Mouse (Mus musculus) kidney, adult 2 months (tissue): ENCODE data around the gene Luc7l. TPM values are rescaled to one million over a fixed set of nuclear protein-coding genes. Genes with fewer than 3 reads are reported as not detected.
A peak's percentile ranks its signal among the peaks of the same experiment; 100 is the strongest.
"Not testable (repeated sequence)": the region's sequence is repeated elsewhere in the genome, so short reads cannot be mapped to it uniquely, and the experiment has no call there.

Experiments
- DNase-seq: peaks from one replicate; pipeline ENCODE4 v3.0.0; 2021
- H3K27ac ChIP-seq: fragments of 200-500 bp; 2 replicates; pipeline ENCODE4 v1.5.1; 2012; ENCODE audit warnings: low read depth, low read length, control low read depth, inconsistent platforms; ENCODE audit not compliant: insufficient read depth
- H3K27me3 ChIP-seq: fragments of 200-500 bp; replicated peaks from 2 replicates; pipeline ENCODE4 v1.6.1; 2012; ENCODE audit warnings: mild to moderate bottlenecking, moderate library complexity, low read length, inconsistent platforms; ENCODE audit not compliant: control insufficient read depth, insufficient read depth
- H3K36me3 ChIP-seq: fragments of 200-500 bp; 2 replicates; pipeline ENCODE4 v1.6.1; 2012; ENCODE audit warnings: mild to moderate bottlenecking, moderate library complexity, low read length, inconsistent platforms; ENCODE audit not compliant: control insufficient read depth, insufficient read depth
- H3K4me1 ChIP-seq: fragments of 200-500 bp; 2 replicates; pipeline ENCODE4 v1.6.1; 2011; ENCODE audit warnings: low read length; ENCODE audit not compliant: control insufficient read depth, insufficient read depth
- H3K4me3 ChIP-seq: fragments of 200-500 bp; 2 replicates; pipeline ENCODE4 v1.5.1; 2011; ENCODE audit warnings: mild to moderate bottlenecking, low read depth, low read length, control low read depth; ENCODE audit not compliant: insufficient read depth
- CTCF ChIP-seq: fragments of 200-500 bp; conservative IDR thresholded peaks from 2 replicates; pipeline ENCODE4 v1.5.1; 2011; ENCODE audit warnings: low read depth, mild to moderate bottlenecking, control low read depth, low read length, moderate library complexity, mixed read lengths; ENCODE audit not compliant: insufficient read depth, insufficient read length
- POLR2A ChIP-seq: fragments of 200-500 bp; IDR thresholded peaks from one replicate; pipeline ENCODE4 v1.6.1; 2011; ENCODE audit warnings: low read depth, low read length, control low read depth
- WGBS: fragments of 180-500 bp; shearing (Covaris S2); methylation state at CpG from one replicate; pipeline ENCODE4 v1.1.7; 2018; 5-methylcytosine and 5-hydroxymethylcytosine counted together
- polyA plus RNA-seq: library from polyadenylated mRNA; depleted of rRNA; stranded (reverse); fragments of >200 nt; gene quantifications from 2 replicates; pipeline ENCODE4 v1.2.3, GENCODE M21; 2012; rRNA removed

Gene Luc7l
- polyA plus RNA-seq, 1 experiment, result 17.5 TPM

- WGBS, result 85% methylated on average over 4 of the region's 4 CpGs
- TF ChIP-seq CTCF (peak; percentile 49), POLR2A (no peak)
- no peaks in the 10 kb centered on the region for H3K27me3 ChIP-seq
- H3K27ac ChIP-seq, result no peak overlapping the region
- peaks cover 14% of the 10 kb centered on the region for H3K36me3 ChIP-seq
- no peaks in the 10 kb centered on the region for H3K4me1 ChIP-seq
- H3K4me3 ChIP-seq, result no peak overlapping the region
- peak; percentile 49 for DNase-seq
Observed at GRCm38 (mm10) chr17:26276711-26277110, 24.0 kb downstream of the Luc7l start.

- WGBS, result 86% methylated on average over 8 of the region's 8 CpGs
- H3K27me3 ChIP-seq, result no peaks in the 10 kb centered on the region
- DNase-seq, result no peak
- TF ChIP-seq CTCF (no peak), POLR2A (no peak)
- peaks cover 5% of the 10 kb centered on the region for H3K36me3 ChIP-seq
- no peak overlapping the region for H3K27ac ChIP-seq
- H3K4me3 ChIP-seq, result no peak overlapping the region
- H3K4me1 ChIP-seq, result no peaks in the 10 kb centered on the region
Observed at GRCm38 (mm10) chr17:26286199-26286955, 33.7 kb downstream of the Luc7l start.

- Histone ChIP-seq H3K4me1 (no peaks in the 10 kb centered on the region), H3K27me3 (no peaks in the 10 kb centered on the region), H3K4me3 (no peak overlapping the region), H3K27ac (no peak overlapping the region), H3K36me3 (peaks cover 2% of the 10 kb centered on the region; the same call in 1 of the 2 replicates)
- DNase-seq, result no peak
- 78% methylated on average over 4 of the region's 4 CpGs for WGBS
- no peak for TF ChIP-seq CTCF
- no peak for TF ChIP-seq POLR2A
Observed at GRCm38 (mm10) chr17:26289475-26289874, 36.8 kb downstream of the Luc7l start.

GRCm38 (mm10) chr17:26298318-26298717 lies 45.6 kb downstream of the Luc7l start:
- H3K27me3 ChIP-seq, H3K4me3 ChIP-seq, H3K27ac ChIP-seq, H3K4me1 ChIP-seq, H3K36me3 ChIP-seq, DNase-seq: not testable (repeated sequence)
- WGBS, result 79% methylated on average over 4 of the region's 4 CpGs

- peaks cover 9% of the 10 kb centered on the region; the same call in 1 of the 2 replicates for H3K4me1 ChIP-seq
- peak; percentile 77 for TF ChIP-seq CTCF
- TF ChIP-seq POLR2A, result no peak
- 6% methylated on average over 6 of the region's 6 CpGs for WGBS
- H3K36me3 ChIP-seq, result no peaks in the 10 kb centered on the region
- DNase-seq, result peak; percentile 87
- no peak overlapping the region for H3K27ac ChIP-seq
- no peak overlapping the region for H3K4me3 ChIP-seq
- H3K27me3 ChIP-seq, result no peaks in the 10 kb centered on the region
Observed at GRCm38 (mm10) chr17:26314291-26314690, 61.6 kb downstream of the Luc7l start.

GRCm38 (mm10) chr17:26315474-26315873 lies 62.8 kb downstream of the Luc7l start:
- Histone ChIP-seq H3K4me3 (no peak overlapping the region), H3K36me3 (no peaks in the 10 kb centered on the region), H3K27me3 (no peaks in the 10 kb centered on the region), H3K27ac (no peak overlapping the region), H3K4me1 (peaks cover 9% of the 10 kb centered on the region; the same call in 1 of the 2 replicates)
- DNase-seq, result peak; percentile 57
- TF ChIP-seq POLR2A (no peak), CTCF (no peak)
- WGBS, result 36% methylated on average over 10 of the region's 10 CpGs

GRCm38 (mm10) chr17:26318441-26318840 lies 65.7 kb downstream of the Luc7l start:
- H3K4me3 ChIP-seq, result no peak overlapping the region
- H3K4me1 ChIP-seq, result peaks cover 9% of the 10 kb centered on the region; the same call in 1 of the 2 replicates
- WGBS, result 100% methylated on average over 1 of the region's 1 CpGs
- no peak for DNase-seq
- no peaks in the 10 kb centered on the region for H3K27me3 ChIP-seq
- no peak overlapping the region for H3K27ac ChIP-seq
- TF ChIP-seq POLR2A (no peak), CTCF (no peak)
- H3K36me3 ChIP-seq, result no peaks in the 10 kb centered on the region

Other genes starting within 250 kb of the Luc7l start
- gene Rab11fip3, start 183.3 kb upstream of the Luc7l start, polyA plus RNA-seq, result 454 and 517 TPM in 2 replicates
- gene Decr2, start 162.6 kb upstream of the Luc7l start, polyA plus RNA-seq, result 63.0 and 74.9 TPM in 2 replicates
- gene Nme4, start 157.3 kb upstream of the Luc7l start, polyA plus RNA-seq, result 36.2 and 45.6 TPM in 2 replicates
- gene Tmem8, start 139.6 kb upstream of the Luc7l start, polyA plus RNA-seq, result 431 and 538 TPM in 2 replicates
- 130 and 137 TPM in 2 replicates for gene Mrpl28, start 129.4 kb upstream of the Luc7l start, polyA plus RNA-seq
- gene Axin1, start 114.2 kb upstream of the Luc7l start, polyA plus RNA-seq, result 16.3 and 18.5 TPM in 2 replicates
- 0.20 and 0.37 TPM in 2 replicates for gene Pdia2, start 53.8 kb upstream of the Luc7l start, polyA plus RNA-seq
- gene Rgs11, start 49.9 kb upstream of the Luc7l start, polyA plus RNA-seq, result 25.0 and 32.0 TPM in 2 replicates
- 3.4 and 4.4 TPM in 2 replicates for gene Arhgdig, start 45.1 kb upstream of the Luc7l start, polyA plus RNA-seq
- gene Fam234a, start 8.7 kb upstream of the Luc7l start, polyA plus RNA-seq, result 112 and 124 TPM in 2 replicates
- 22.0 and 28.7 TPM in 2 replicates for gene Neurl1b, start 161.9 kb downstream of the Luc7l start, polyA plus RNA-seq